Mouse (Mus musculus): ENCODE results near the gene Top2a. TPM values are rescaled to one million over a fixed set of nuclear protein-coding genes. Genes with fewer than 3 reads are reported as not detected.

Top2a gene
- total RNA-seq, 2 experiments from 2014 or later = 10.1 to 12.0 TPM

Other genes starting within 250 kb of the Top2a start
- gene Nr1d1, start 248.9 kb downstream of the Top2a start, total RNA-seq (2021) = 10 to 100 TPM; 63.3 to 70.5 TPM
- gene Msl1, start 228.7 kb downstream of the Top2a start, total RNA-seq (2021) = 100 to 1,000 TPM; 162 to 177 TPM
- 10 to 100 TPM; 52.3 to 55.8 TPM for gene Casc3, start 219.3 kb downstream of the Top2a start, total RNA-seq (2021)
- 100 to 1,000 TPM; 121 to 122 TPM for gene Rapgefl1, start 187.4 kb downstream of the Top2a start, total RNA-seq (2021)
- 10 to 100 TPM; 28.5 to 29.6 TPM for gene Wipf2, start 160.6 kb downstream of the Top2a start, total RNA-seq (2021)
- under 1 TPM; 0.32 TPM for gene Cdc6, start 116.4 kb downstream of the Top2a start, total RNA-seq (2021)
- gene Rara, start 96.4 kb downstream of the Top2a start, total RNA-seq (2021) = 10 to 100 TPM; 16.6 to 16.9 TPM
- gene Gjd3, start 41.2 kb downstream of the Top2a start, total RNA-seq (2021) = 1 to 10 TPM; 4.1 to 5.1 TPM
- gene Igfbp4, start 17.1 kb upstream of the Top2a start, total RNA-seq (2021) = 10 to 100 TPM; 78.1 to 83.3 TPM
- gene Tns4, start 65.1 kb upstream of the Top2a start, total RNA-seq (2021) = under 1 TPM in 1 of 2 experiments, not detected in 1; 0.51 TPM
- not detected for gene Ccr7, start 130.9 kb upstream of the Top2a start, total RNA-seq (2021)
- gene Smarce1, start 206.8 kb upstream of the Top2a start, total RNA-seq (2021) = 10 to 100 TPM; 73.7 to 83.7 TPM
- gene Krt222, start 219.9 kb upstream of the Top2a start, total RNA-seq (2021) = 10 to 100 TPM; 31.1 to 31.2 TPM